ENCODE assay signal across 8 mouse cellular contexts in the genomic region with DNA sequence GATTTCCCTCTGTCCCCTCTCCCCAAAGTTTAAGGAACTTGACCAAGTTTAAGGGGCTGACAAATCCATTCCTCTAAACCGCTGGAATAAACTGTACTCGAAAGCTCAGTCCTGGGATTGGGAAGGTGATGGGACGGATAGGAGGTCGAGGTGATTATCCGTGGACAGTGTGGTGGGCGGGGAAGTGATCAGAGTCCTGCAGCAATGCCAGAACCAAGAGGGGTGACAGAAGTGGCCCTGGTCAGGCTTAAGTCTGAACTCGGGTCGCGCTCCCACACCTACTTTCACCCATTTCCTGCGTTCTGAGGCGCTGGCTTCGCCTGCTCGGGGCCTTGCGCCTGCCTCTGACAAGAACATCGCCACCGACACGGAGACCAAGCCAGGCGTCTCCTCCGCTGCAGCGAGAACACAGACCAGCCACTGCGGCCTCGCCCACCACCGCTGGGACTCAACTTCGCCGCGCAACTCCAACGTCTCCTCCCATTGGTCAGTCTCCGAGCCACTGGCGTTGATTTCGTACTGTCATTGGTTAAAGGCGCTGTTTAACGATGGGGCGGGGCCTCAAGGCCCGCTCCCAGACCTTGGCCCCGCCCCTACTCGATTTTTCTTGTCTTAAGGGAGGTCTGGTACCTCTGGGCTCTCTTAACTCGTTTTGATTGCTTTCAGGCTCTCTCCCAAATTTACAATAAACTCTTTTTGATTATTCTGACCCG. TPM values are rescaled to one million over a fixed set of nuclear protein-coding genes. Genes with fewer than 3 reads are reported as not detected.
A peak's percentile ranks its signal among the peaks of the same experiment; 100 is the strongest.
DNase-seq lines count a peak whose midpoint lies in the region; ATAC-seq and TF ChIP-seq lines count a peak whose summit lies in the region.

No protein-coding gene starts in this region.

- peak overlapping the region; percentile 71 for H3K4me3 ChIP-seq in forebrain, embryonic 14.5 days (ENCODE audit: low read depth, low read length)
- H3K4me3 ChIP-seq in lung, adult 2 months (replicated peaks; ENCODE audit: extremely low read depth, low read depth, low read length), result peak overlapping the region; percentile 69

- H3K9me3 ChIP-seq in forebrain, embryonic 14.5 days (replicated peaks; ENCODE audit: control insufficient read depth, low read length), result no peaks in the 10 kb centered on the region

- H3K27ac ChIP-seq in forebrain, embryonic 14.5 days (ENCODE audit: low read depth, low read length), result peak overlapping the region; percentile 71; the same call in 1 of the 2 replicates

- H3K4me1 ChIP-seq in forebrain, embryonic 14.5 days (ENCODE audit: control insufficient read depth, insufficient read depth, low read length), result peaks cover 15% of the 10 kb centered on the region
- H3K4me1 ChIP-seq in lung, adult 2 months (ENCODE audit: control insufficient read depth, insufficient read depth, low read length), result 0 out of 2 replicates have a peak, but pooled peaks cover 5% of the 10 kb centered on the region

- H3K27me3 ChIP-seq in forebrain, embryonic 14.5 days (replicated peaks; ENCODE audit: control insufficient read depth, insufficient read depth, low read length), result no peaks in the 10 kb centered on the region

- 0 out of 2 replicates have a peak, but pooled peaks cover 6% of the 10 kb centered on the region for H3K36me3 ChIP-seq in forebrain, embryonic 14.5 days (ENCODE audit: control insufficient read depth, insufficient read depth, low read length)

- TF ChIP-seq CTCF in lung, adult 2 months (IDR thresholded peaks at IDR 0.05; ENCODE audit: insufficient read depth, low read length), result no peak

- no peak for TF ChIP-seq POLR2A in lung, adult 2 months (IDR thresholded peaks at IDR 0.05; ENCODE audit: borderline replicate concordance, extremely low read depth, low read depth, low read length)

- WGBS in forebrain, embryonic 14.5 days, result under 1% methylated on average over 38 of the region's 38 CpGs
- WGBS in lung, adult 2 months, result under 1% methylated on average over 38 of the region's 38 CpGs

- intact Hi-C loops in heart, postnatal 25 days (cut with DNase I), result loop anchor here (5.0 kb wide), 1 partner anchor 256 kb away; no protein-coding TSS in a partner anchor

- peak overlapping the region; percentile 89 for H3K9ac ChIP-seq in forebrain, embryonic 14.5 days (ENCODE audit: low read length)

- H3K4me2 ChIP-seq in forebrain, embryonic 14.5 days (ENCODE audit: low read length), result peak overlapping the region; percentile 71

- peak; percentile 94 for ATAC-seq in forebrain, embryonic 14.5 days
- peak; percentile 94 for ATAC-seq in neutrophil, adult 5-6 weeks (ENCODE audit: extremely low read depth, insufficient number of reproducible peaks, low FRiP score, poor library complexity, severe bottlenecking)

- DNase-seq in ES-CJ7 (ENCODE audit: low read depth, low spot score), result peak; percentile 96
- DNase-seq in cerebellum, adult 11 months, result peak; percentile 68
- DNase-seq in forebrain, embryonic 14.5 days (ENCODE audit: low spot score), result peak; percentile 99
- peak; percentile 77 for DNase-seq in heart, postnatal 25 days (ENCODE audit: low spot score)
- DNase-seq in layer of hippocampus, adult 18-20 months (ENCODE audit: low spot score in 2 of 2), result peak; percentile 74 to 87
- DNase-seq in lung, adult 2 months, result peak; percentile 80
- DNase-seq in thymus, adult 18-20 months, result peak; percentile 78 to 87

RNA-seq across cellular contexts. Expression of a gene that starts 1.1 kb away (rescaled TPM):
- polyA plus RNA-seq in forebrain, embryonic 14.5 days (2014; fragmentation: Nextera tagmentation; extraction: Ambion mirVana), result 8.4 and 12.5 TPM in 2 replicates
- under 1 TPM in 1 of 2 experiments, not detected in 1; 0.20 TPM for total RNA-seq in heart, postnatal 25 days (2021)
- total RNA-seq in layer of hippocampus, adult 18-20 months (2021), result under 1 TPM; 0.30 to 0.33 TPM
- 0.34 and 0.48 TPM in 2 replicates for polyA plus RNA-seq in lung, adult 2 months (2012; rRNA removed)
- 0.37 and 2.4 TPM in 2 replicates for total RNA-seq in neutrophil, adult 5-6 weeks (2017)

RNA-seq across cellular contexts. Expression of a gene that starts 1.2 kb away (rescaled TPM):
- 78.8 and 80.6 TPM in 2 replicates for polyA plus RNA-seq in forebrain, embryonic 14.5 days (2014; fragmentation: Nextera tagmentation; extraction: Ambion mirVana)
- 10 to 100 TPM in 1 of 2 experiments, 1 to 10 TPM in 1; 8.8 to 10.1 TPM for total RNA-seq in heart, postnatal 25 days (2021)
- 10 to 100 TPM; 25.8 to 31.7 TPM for total RNA-seq in layer of hippocampus, adult 18-20 months (2021)
- polyA plus RNA-seq in lung, adult 2 months (2012; rRNA removed), result 10.2 and 12.9 TPM in 2 replicates
- total RNA-seq in neutrophil, adult 5-6 weeks (2017), result 9.3 and 19.2 TPM in 2 replicates

Comparison
In these comparisons a context has a peak if more than half of its experiments do, and no peak if none do; other contexts are left out.
1. Peak in every context shown above with its lines: DNase-seq, ATAC-seq, H3K4me3 ChIP-seq and H3K27ac ChIP-seq.